Mouse (Mus musculus) thymus, postnatal 0 days (tissue): ENCODE data around the gene Saal1. TPM values are rescaled to one million over a fixed set of nuclear protein-coding genes. Genes with fewer than 3 reads are reported as not detected.
"Not testable (repeated sequence)": the region's sequence is repeated elsewhere in the genome, so short reads cannot be mapped to it uniquely, and the experiment has no call there.

ENCODE experiments used
- DNase-seq: peaks from one replicate; pipeline ENCODE4 v3.0.0-alpha.2; 2015; ENCODE audit warnings: low spot score
- polyA plus RNA-seq: library from polyadenylated mRNA; unstranded; fragments of >200 nt; fragmentation: Nextera tagmentation; extraction: Ambion mirVana; gene quantifications from 2 replicates; pipeline ENCODE4 v1.2.1, GENCODE M21; 2015

The Saal1 gene
- polyA plus RNA-seq, 1 experiment from 2014 or later, result 27.1 TPM

- no peak for DNase-seq
Measured at GRCm38 (mm10) chr7:46696754-46697153, 13.7 kb downstream of the Saal1 start.

- peak; percentile 14 for DNase-seq
Measured at GRCm38 (mm10) chr7:46686827-46687226, 23.7 kb downstream of the Saal1 start.

GRCm38 (mm10) chr7:46680732-46681131 lies 29.7 kb downstream of the Saal1 start:
- no peak for DNase-seq

- DNase-seq, result not testable (repeated sequence)
Measured at GRCm38 (mm10) chr7:46679044-46679443, 31.4 kb downstream of the Saal1 start.

- no peak for DNase-seq
Measured at GRCm38 (mm10) chr7:46678417-46678816, 32.1 kb downstream of the Saal1 start.

- no peak for DNase-seq
Measured at GRCm38 (mm10) chr7:46676808-46677360, 33.6 kb downstream of the Saal1 start.

GRCm38 (mm10) chr7:46675886-46676285 lies 34.6 kb downstream of the Saal1 start:
- no peak for DNase-seq

GRCm38 (mm10) chr7:46675061-46675460 lies 35.4 kb downstream of the Saal1 start:
- DNase-seq, result no peak

GRCm38 (mm10) chr7:46672160-46672672 lies 38.3 kb downstream of the Saal1 start, which contains the start of gene Tph1:
TSS of gene Tph1 (minus strand) at chr7:46672537.
- no peak for DNase-seq

GRCm38 (mm10) chr7:46667256-46667655 lies 43.2 kb downstream of the Saal1 start:
- no peak for DNase-seq

- no peak for DNase-seq
Measured at GRCm38 (mm10) chr7:46665236-46665635, 45.2 kb downstream of the Saal1 start.

- DNase-seq, result no peak
Measured at GRCm38 (mm10) chr7:46661591-46662090, 48.8 kb downstream of the Saal1 start.

- DNase-seq, result no peak
Measured at GRCm38 (mm10) chr7:46652279-46652678, 58.2 kb downstream of the Saal1 start.

- not testable (repeated sequence) for DNase-seq
Measured at GRCm38 (mm10) chr7:46650231-46650630, 60.2 kb downstream of the Saal1 start.

GRCm38 (mm10) chr7:46648431-46649140 lies 61.9 kb downstream of the Saal1 start:
- DNase-seq, result no peak

GRCm38 (mm10) chr7:46643172-46643571 lies 67.3 kb downstream of the Saal1 start:
- DNase-seq, result no peak

- no peak for DNase-seq
Measured at GRCm38 (mm10) chr7:46640062-46640461, 70.4 kb downstream of the Saal1 start.

- DNase-seq, result peak; percentile 84
Measured at GRCm38 (mm10) chr7:46639692-46640031, 70.8 kb downstream of the Saal1 start, which contains the start of gene Sergef. TSS of gene Sergef (minus strand) at chr7:46639807.

- no peak for DNase-seq
Measured at GRCm38 (mm10) chr7:46638889-46639691, 71.4 kb downstream of the Saal1 start.
